Mouse (Mus musculus) lung, postnatal 0 days (tissue): Measurements from ENCODE around the gene Gm19345.

ENCODE experiments used
- CTCF ChIP-seq: IDR thresholded peaks from 2 replicates; pipeline ENCODE4 v1.5.1; 2016; ENCODE audit warnings: antibody characterized with exemption, mild to moderate bottlenecking
- EP300 ChIP-seq: IDR thresholded peaks from 2 replicates; pipeline ENCODE4 v1.6.1; 2016; ENCODE audit warnings: antibody characterized with exemption, mild to moderate bottlenecking, control low read depth

DNA sequence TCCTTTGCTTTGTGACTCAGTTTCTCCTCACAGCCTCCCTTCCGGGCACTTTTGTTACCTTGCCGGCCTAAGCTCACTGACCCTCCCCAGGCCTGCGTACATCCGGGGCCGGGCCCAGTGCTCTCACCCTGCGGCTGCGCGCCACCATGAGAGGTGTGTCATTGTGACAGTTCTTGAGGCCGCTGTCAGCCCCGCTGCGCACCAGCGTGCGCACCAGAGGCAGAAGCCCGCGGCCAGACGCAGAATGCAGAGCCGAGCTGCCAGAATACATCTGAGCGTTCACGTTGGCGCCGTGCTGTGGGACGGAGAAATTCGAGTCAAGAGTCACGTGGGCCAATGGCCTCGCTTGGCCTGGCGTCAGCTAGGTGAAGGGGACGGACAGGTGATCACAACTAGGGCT, 42.4 kb upstream of the Gm19345 start:
- TF ChIP-seq CTCF (no peak), EP300 (no peak)
